Mouse (Mus musculus) stomach, postnatal 0 days (tissue): ENCODE data around the gene Disc1. TPM values are rescaled to one million over a fixed set of nuclear protein-coding genes. Genes with fewer than 3 reads are reported as not detected.

Source experiments
- ATAC-seq: fragments of 200-750 bp; cut with Nextera tagmentation; 2 replicates; pipeline ENCODE4 v1.8.0; 2017; ENCODE audit not compliant: low FRiP score, low TSS enrichment
- DNase-seq: peaks from one replicate; pipeline ENCODE4 v3.0.0-alpha.2; 2016; ENCODE audit warnings: low spot score
- H3K27ac ChIP-seq: fragments of 300-500 bp; sonication (generic); replicated peaks from 2 replicates; pipeline ENCODE4 v1.5.1; 2014; ENCODE audit warnings: mild to moderate bottlenecking, control low read depth
- H3K27me3 ChIP-seq: fragments of 300-500 bp; sonication (generic); 2 replicates; pipeline ENCODE4 v1.6.1; 2014; ENCODE audit warnings: low read length; ENCODE audit not compliant: control insufficient read depth, insufficient read depth
- H3K36me3 ChIP-seq: fragments of 300-500 bp; sonication (generic); 2 replicates; pipeline ENCODE4 v1.6.1; 2014; ENCODE audit warnings: low read length, mixed read lengths; ENCODE audit not compliant: control insufficient read depth, insufficient read depth
- H3K4me1 ChIP-seq: fragments of 300-500 bp; sonication (generic); replicated peaks from 2 replicates; pipeline ENCODE4 v1.6.1; 2014; ENCODE audit warnings: antibody characterized with exemption; ENCODE audit not compliant: control insufficient read depth, insufficient read depth
- H3K4me2 ChIP-seq: fragments of 300-500 bp; sonication (generic); replicated peaks from 2 replicates; pipeline ENCODE4 v1.6.1; 2014; ENCODE audit warnings: low read depth, mild to moderate bottlenecking, control low read depth, moderate library complexity
- H3K4me3 ChIP-seq: fragments of 300-500 bp; sonication (generic); 2 replicates; pipeline ENCODE4 v1.5.1; 2014; ENCODE audit warnings: low read depth, low read length, control low read depth
- H3K9ac ChIP-seq: fragments of 300-500 bp; sonication (generic); 2 replicates; pipeline ENCODE4 v1.6.1; 2014; ENCODE audit warnings: mild to moderate bottlenecking, low read length, control low read depth, mixed read lengths
- H3K9me3 ChIP-seq: fragments of 300-500 bp; sonication (generic); 2 replicates; pipeline ENCODE4 v1.6.1; 2016; ENCODE audit warnings: low read length; ENCODE audit not compliant: control insufficient read depth
- CTCF ChIP-seq: IDR thresholded peaks from 2 replicates; pipeline ENCODE4 v1.5.1; 2016; ENCODE audit warnings: antibody characterized with exemption, low read depth, mild to moderate bottlenecking, moderate library complexity
- EP300 ChIP-seq: optimal IDR thresholded peaks from 2 replicates; pipeline ENCODE3; 2016; ENCODE audit warnings: antibody characterized with exemption
- WGBS: fragments of 180-500 bp; shearing (Covaris S2); extraction: QIAGEN DNeasy Blood & Tissue Kit; methylation state at CpG from one replicate; pipeline ENCODE4 v1.1.7; 2014; 5-methylcytosine and 5-hydroxymethylcytosine counted together
- polyA plus RNA-seq: library from polyadenylated mRNA; unstranded; fragments of >200 nt; fragmentation: Nextera tagmentation; extraction: Ambion mirVana; gene quantifications from 2 replicates; pipeline ENCODE4 v1.2.1, GENCODE M21; 2015

The Disc1 gene
- polyA plus RNA-seq, 1 experiment from 2014 or later, result 0.53 TPM

GRCm38 (mm10) chr8:125097140-125097539 is 43.1 kb downstream of the Disc1 start:
- no peak for ATAC-seq
- H3K27ac ChIP-seq, result no peak overlapping the region
- no peak overlapping the region for H3K4me2 ChIP-seq
- no peaks in the 10 kb centered on the region for H3K27me3 ChIP-seq
- no peaks in the 10 kb centered on the region for H3K9me3 ChIP-seq
- no peaks in the 10 kb centered on the region for H3K36me3 ChIP-seq
- no peaks in the 10 kb centered on the region for H3K4me1 ChIP-seq
- H3K9ac ChIP-seq, result no peak overlapping the region
- no peak for DNase-seq
- H3K4me3 ChIP-seq, result no peak overlapping the region
- TF ChIP-seq CTCF (no peak), EP300 (no peak)
- WGBS, result 82% methylated on average over 3 of the region's 3 CpGs

- no peak for DNase-seq
Measured at GRCm38 (mm10) chr8:125098050-125098449, 44.1 kb downstream of the Disc1 start.

GRCm38 (mm10) chr8:125102303-125102702 is 48.3 kb downstream of the Disc1 start:
- Histone ChIP-seq H3K4me2 (no peak overlapping the region), H3K9ac (no peak overlapping the region), H3K27ac (no peak overlapping the region), H3K27me3 (no peaks in the 10 kb centered on the region), H3K4me1 (no peaks in the 10 kb centered on the region), H3K36me3 (no peaks in the 10 kb centered on the region), H3K9me3 (no peaks in the 10 kb centered on the region), H3K4me3 (no peak overlapping the region)
- WGBS, result 59% methylated on average over 13 of the region's 13 CpGs
- ATAC-seq (no peak), DNase-seq (no peak)
- TF ChIP-seq CTCF (no peak), EP300 (no peak)

More at GRCm38 (mm10) chr8:125098050-125098449, 44.1 kb downstream of the Disc1 start:
- H3K9ac ChIP-seq, result no peak overlapping the region
- no peaks in the 10 kb centered on the region for H3K4me1 ChIP-seq
- H3K4me3 ChIP-seq, result no peak overlapping the region
- no peak for ATAC-seq
- H3K27me3 ChIP-seq, result no peaks in the 10 kb centered on the region
- H3K4me2 ChIP-seq, result no peak overlapping the region
- WGBS, result 50% methylated on average over 5 of the region's 5 CpGs
- H3K27ac ChIP-seq, result no peak overlapping the region
- no peaks in the 10 kb centered on the region for H3K36me3 ChIP-seq
- TF ChIP-seq EP300 (no peak), CTCF (no peak)
- no peaks in the 10 kb centered on the region for H3K9me3 ChIP-seq

GRCm38 (mm10) chr8:125113171-125113570 is 59.2 kb downstream of the Disc1 start:
- no peak overlapping the region for H3K4me2 ChIP-seq
- DNase-seq, result no peak
- no peaks in the 10 kb centered on the region for H3K36me3 ChIP-seq
- no peak overlapping the region for H3K27ac ChIP-seq
- H3K4me3 ChIP-seq, result no peak overlapping the region
- no peaks in the 10 kb centered on the region for H3K27me3 ChIP-seq
- ATAC-seq, result no peak
- H3K4me1 ChIP-seq, result no peaks in the 10 kb centered on the region
- H3K9me3 ChIP-seq, result no peaks in the 10 kb centered on the region
- TF ChIP-seq EP300, result no peak
- 64% methylated on average over 9 of the region's 9 CpGs for WGBS
- H3K9ac ChIP-seq, result no peak overlapping the region

GRCm38 (mm10) chr8:125113831-125114230 is 59.8 kb downstream of the Disc1 start:
- DNase-seq (no peak), ATAC-seq (no peak)
- Histone ChIP-seq H3K9me3 (no peaks in the 10 kb centered on the region), H3K4me3 (no peak overlapping the region), H3K9ac (no peak overlapping the region), H3K4me1 (no peaks in the 10 kb centered on the region), H3K27ac (no peak overlapping the region), H3K4me2 (no peak overlapping the region), H3K36me3 (no peaks in the 10 kb centered on the region), H3K27me3 (no peaks in the 10 kb centered on the region)
- WGBS, result 77% methylated on average over 3 of the region's 3 CpGs
- no peak for TF ChIP-seq EP300
- TF ChIP-seq CTCF, result no peak

GRCm38 (mm10) chr8:125115321-125115720 is 61.3 kb downstream of the Disc1 start:
- Histone ChIP-seq H3K4me2 (no peak overlapping the region), H3K27ac (no peak overlapping the region), H3K4me1 (no peaks in the 10 kb centered on the region), H3K27me3 (no peaks in the 10 kb centered on the region), H3K9ac (no peak overlapping the region), H3K36me3 (no peaks in the 10 kb centered on the region), H3K9me3 (no peaks in the 10 kb centered on the region), H3K4me3 (no peak overlapping the region)
- TF ChIP-seq EP300 (no peak), CTCF (no peak)
- DNase-seq (no peak), ATAC-seq (no peak)
- 72% methylated on average over 5 of the region's 5 CpGs for WGBS
